Mouse (Mus musculus): ENCODE data around the gene Il22.
"Not testable (repeated sequence)": the region's sequence is repeated elsewhere in the genome, so short reads cannot be mapped to it uniquely, and the experiment has no call there.

The Il22 gene

DNA sequence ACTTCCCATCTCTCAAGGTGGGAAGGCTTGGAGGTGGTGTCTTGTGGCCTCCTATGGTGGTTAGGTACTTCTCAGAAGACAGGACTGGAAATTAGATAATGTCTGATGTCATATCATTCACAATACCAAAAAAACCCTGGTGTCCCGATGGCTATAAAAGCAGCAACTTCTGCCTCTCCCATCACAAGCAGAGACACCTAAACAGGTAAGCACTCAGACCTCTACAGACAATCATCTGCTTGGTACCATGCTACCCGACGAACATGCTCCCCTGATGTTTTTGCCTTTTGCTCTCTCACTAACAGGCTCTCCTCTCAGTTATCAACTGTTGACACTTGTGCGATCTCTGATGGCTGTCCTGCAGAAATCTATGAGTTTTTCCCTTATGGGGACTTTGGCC, at the start of gene Il22:
TSS of gene Il22 (plus strand) at position 301 of the 400 bp plus-strand sequence.
- no peak for DNase-seq (ENCODE audit: low spot score)

DNA sequence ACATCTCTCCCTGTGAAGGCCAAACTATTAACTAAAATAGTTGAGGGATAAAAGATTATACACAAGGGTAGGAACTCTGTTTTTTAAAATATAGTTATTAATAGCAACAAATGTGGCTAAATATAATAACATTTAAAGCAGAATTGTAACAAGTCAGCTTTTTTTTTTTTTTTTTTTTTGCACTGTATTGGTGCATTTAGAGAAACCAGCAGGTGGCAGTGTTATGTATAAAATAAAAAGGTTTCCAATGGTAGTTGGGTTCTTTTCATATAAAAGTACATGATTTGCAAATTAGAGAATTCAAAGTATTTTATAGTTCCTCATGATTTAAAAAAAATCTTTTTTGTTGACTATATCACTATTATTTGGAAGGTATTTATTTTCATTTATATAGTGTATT, 48.8 kb upstream of the Il22 start:
- DNase-seq (ENCODE audit: low spot score): no peak

GRCm38 (mm10) chr10:118161131-118161530, 43.6 kb upstream of the Il22 start:
- DNase-seq (ENCODE audit: low spot score): no peak

- no peak for DNase-seq (ENCODE audit: low spot score)
These were observed 35.5 kb upstream of the Il22 start for GRCm38 (mm10) chr10:118169212-118169611.

DNA sequence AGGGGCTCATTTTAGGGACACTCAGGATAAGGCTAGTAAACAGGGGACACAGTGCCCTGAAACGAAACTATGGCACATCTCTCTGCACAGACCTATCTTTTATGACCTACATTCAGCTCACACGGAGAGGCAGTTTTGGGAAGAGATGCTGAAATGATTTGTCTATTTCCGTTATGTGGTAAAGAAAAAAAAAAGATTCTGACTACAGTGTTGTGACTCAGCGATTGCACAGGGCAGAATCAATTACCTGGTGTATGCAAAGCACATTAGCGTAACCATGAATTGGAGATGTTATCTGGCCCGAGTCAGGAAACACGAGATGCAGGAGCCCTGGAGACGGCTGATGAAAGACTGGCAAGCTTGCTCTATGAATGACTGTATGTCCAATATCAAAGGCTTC, 32.3 kb upstream of the Il22 start:
- peak; percentile 32 for DNase-seq (ENCODE audit: low spot score)

GRCm38 (mm10) chr10:118172876-118173275, 31.9 kb upstream of the Il22 start:
- DNase-seq (ENCODE audit: low spot score): no peak

DNA sequence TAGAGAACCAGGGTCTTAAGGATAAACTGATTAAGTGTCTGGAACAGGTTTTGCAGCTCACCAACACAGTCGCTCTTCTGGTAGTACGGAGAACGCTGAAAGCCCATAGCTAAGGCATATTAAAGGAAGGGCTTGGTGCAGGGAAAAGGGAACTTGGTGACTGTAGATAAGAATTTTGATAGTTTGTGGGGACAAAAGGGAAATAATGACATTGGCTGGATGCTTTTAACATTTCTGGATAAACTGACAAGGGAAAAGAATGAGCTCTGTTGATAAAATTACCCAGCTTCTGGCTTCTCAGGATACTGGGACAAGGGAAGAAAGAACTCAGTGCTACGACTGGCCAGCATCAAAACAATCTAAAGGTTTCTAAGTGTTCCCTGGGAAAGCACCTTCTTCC, 29.2 kb upstream of the Il22 start:
- DNase-seq (ENCODE audit: low spot score): not testable (repeated sequence)

DNA sequence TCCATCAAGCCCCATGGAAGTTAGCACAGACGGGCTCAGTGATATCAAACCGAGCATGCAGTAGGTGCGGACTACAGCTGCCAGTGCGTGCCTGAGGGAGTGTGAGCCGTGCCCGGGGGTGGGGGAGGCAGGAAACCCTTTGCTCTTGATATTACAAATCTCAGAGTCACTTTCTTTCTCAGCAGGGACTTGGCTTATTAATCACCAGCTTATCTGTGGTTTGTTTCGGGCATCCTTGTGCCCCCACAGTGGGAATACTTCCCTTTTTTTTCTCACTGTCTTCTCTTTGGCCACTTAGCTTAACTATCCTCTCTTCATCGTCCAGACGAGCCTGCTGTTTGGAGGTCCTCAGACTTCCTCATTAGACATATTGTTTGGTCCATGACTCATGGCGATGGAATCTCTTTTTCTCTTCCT, 26.0 kb upstream of the Il22 start:
- DNase-seq (ENCODE audit: low spot score): no peak

DNA sequence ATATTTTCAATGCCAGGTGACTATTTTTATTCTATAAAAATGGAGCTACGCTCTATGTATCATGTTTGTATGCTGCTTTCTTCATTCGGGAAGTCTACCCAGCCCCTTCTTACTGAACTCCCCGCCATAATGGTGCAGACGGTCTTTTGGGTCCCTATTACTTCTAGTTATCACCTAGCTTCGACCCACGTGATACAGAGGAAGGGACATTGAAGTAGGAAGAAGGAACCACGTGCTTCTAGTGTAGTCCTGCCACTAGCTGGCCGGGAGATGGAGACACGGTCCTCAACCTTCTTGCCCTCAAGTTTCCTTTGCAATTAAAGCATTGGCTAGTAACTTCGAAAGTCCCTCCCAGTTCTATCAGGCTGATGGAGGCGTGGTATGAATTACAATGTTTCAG, 25.5 kb upstream of the Il22 start:
- no peak for DNase-seq (ENCODE audit: low spot score)

DNA sequence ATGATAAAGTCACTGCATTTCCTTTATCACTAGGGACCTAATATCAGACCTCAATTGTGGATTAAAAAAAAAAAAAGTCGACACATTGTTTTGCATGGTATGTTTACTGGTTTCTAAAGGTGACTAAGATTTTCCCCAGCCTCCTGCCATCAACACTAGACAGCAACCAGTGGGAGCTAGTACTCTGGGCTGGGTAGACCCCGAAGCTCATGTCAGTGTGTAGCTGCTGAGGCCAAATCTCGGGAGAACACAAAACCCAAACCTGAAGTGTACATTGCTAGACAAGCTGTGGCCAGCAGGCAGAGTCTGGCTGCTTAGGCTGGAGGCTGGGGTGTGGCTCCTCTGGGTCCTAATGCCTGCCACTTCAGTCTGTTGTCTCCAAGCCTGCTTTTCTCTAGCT, 9.6 kb upstream of the Il22 start:
- DNase-seq (ENCODE audit: low spot score): peak; percentile 3

- DNase-seq (ENCODE audit: low spot score): not testable (repeated sequence)
These were observed 11.1 kb downstream of the Il22 start for GRCm38 (mm10) chr10:118215719-118216393.

- not testable (repeated sequence) for DNase-seq (ENCODE audit: low spot score)
These were observed 22.9 kb downstream of the Il22 start for GRCm38 (mm10) chr10:118227629-118228028.

DNA sequence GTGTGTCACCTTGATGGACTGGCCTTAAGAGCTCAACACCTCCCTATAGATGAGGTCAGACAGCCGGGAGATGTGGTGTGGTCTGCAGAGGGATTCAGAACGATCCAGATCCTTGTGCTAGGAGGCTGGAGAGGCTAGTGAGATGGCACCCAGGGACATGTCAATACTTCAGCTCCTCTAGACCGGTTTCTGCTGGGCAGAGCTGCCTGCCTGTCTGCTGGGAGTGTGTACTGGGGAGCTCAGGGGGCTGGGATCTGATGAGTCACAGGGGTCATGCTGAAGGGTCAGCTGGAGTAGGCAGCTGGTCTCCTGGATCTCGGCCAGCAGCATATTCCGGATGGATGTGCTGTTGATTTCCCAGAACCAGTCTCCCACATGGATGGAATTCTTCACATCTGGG, 27.9 kb downstream of the Il22 start:
- DNase-seq (ENCODE audit: low spot score): not testable (repeated sequence)

- DNase-seq (ENCODE audit: low spot score): not testable (repeated sequence)
These were observed 35.9 kb downstream of the Il22 start, which contains the start of gene Gm32717 for GRCm38 (mm10) chr10:118240680-118241079. TSS of gene Gm32717 (minus strand) at chr10:118240780.

DNA sequence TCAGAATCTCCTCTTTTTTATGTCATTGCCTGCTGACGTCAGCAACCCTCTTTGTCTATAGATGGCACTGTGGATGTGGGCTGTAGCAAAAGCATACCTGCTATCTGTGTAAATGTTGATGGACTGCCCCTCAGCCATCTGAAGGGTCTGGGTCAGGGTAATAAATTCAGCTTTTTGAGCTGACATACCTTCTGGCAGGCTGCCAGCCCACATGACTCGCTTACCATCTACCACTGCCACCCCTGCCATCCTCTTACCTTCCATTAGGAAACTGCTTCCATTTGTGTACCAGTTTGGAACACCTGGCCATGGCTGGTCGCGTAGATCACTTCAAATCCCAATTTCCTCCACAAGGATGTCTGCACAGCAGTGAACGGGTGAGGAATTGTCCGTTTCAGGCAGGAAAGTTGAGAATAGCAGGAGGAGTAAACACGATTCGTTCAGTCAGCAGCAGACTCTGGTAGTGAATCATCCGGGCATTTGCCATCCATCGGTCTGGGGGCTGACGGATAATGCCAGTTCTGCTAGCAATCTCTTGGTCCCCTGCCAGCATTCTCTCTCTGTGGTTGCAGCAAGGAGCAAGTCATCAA, 44.4 kb downstream of the Il22 start:
- DNase-seq (ENCODE audit: low spot score): not testable (repeated sequence)

DNA sequence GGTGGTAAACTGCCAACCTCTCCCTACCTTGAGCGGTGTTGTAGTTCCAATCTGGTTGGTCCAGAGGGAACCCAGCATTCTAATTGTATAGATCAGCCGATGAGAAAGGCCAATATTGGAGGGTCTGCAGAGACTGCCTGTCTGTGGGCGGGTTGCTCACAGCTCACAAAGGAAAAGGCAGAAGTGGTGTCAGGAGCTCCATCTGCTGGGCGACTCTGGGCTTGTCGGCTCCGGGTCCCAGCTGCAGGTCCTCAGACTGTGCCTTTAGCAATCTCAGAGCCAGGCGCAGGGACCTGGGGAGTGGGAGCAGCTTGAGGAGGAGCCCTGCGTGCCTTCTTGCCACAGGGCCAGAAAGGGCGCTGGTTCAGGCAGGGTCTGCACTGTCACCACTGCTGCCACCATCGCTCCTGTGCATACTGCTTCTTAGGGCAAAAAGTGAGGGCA, 46.1 kb downstream of the Il22 start:
- no peak for DNase-seq (ENCODE audit: low spot score)

- not testable (repeated sequence) for DNase-seq (ENCODE audit: low spot score)
These were observed 53.6 kb downstream of the Il22 start, which contains the start of gene Gm32802 for GRCm38 (mm10) chr10:118258388-118258787. TSS of gene Gm32802 (plus strand) at chr10:118258688.

All from T-cell, adult 2 months (primary cell).